Mouse (Mus musculus) cerebellum, postnatal 10 days (tissue): Measurements from ENCODE around the gene Tmem230.
"Not testable (repeated sequence)": the region's sequence is repeated elsewhere in the genome, so short reads cannot be mapped to it uniquely, and the experiment has no call there.

Source experiments
- DNase-seq, 2 experiments: peaks; one replicate each; pipeline ENCODE4 v3.0.0; 2021; ENCODE audit warnings: mixed read lengths in 2 of 2

The Tmem230 gene

DNA sequence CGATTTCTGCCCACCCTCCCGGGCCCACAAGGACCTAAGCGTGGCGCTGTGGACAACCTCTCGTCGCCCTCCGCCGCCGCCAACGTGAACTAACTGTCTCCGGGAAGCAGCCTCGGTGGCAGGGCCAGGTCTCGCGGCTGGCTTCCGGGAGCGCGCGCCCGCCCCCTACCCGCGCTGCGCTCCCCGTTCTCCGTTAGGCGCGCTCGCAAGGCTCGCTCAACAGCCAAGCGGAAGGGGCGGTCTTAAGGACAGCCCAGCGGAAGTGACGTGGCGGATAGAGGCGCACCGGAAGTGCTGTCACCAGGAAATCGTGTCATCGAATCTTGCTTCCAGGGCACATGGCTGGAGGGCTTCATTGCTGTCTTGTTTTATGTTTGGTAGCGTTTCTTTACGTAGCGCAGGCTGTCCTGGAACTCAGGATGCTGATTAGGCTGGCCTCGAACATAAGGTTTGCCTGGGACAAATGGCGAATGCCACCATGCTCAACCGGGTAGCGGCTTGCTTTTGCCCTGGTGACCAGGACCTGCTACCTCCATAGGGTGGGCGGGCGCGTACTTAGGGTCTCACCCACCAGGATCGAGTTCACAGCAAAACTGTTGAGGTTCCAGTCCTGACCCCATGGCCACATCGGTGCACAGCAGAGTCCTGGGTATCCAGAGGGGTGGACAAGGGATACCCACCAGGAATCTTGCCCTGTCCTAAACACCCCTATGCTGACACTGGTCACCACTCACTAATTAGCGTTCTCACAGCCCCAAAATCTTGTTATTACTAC lies at the start of gene Tmem230:
Tmem230 (minus strand) TSS at position 269 of the 775 bp plus-strand sequence.
- peak; percentile 97 to 98 for DNase-seq

DNA sequence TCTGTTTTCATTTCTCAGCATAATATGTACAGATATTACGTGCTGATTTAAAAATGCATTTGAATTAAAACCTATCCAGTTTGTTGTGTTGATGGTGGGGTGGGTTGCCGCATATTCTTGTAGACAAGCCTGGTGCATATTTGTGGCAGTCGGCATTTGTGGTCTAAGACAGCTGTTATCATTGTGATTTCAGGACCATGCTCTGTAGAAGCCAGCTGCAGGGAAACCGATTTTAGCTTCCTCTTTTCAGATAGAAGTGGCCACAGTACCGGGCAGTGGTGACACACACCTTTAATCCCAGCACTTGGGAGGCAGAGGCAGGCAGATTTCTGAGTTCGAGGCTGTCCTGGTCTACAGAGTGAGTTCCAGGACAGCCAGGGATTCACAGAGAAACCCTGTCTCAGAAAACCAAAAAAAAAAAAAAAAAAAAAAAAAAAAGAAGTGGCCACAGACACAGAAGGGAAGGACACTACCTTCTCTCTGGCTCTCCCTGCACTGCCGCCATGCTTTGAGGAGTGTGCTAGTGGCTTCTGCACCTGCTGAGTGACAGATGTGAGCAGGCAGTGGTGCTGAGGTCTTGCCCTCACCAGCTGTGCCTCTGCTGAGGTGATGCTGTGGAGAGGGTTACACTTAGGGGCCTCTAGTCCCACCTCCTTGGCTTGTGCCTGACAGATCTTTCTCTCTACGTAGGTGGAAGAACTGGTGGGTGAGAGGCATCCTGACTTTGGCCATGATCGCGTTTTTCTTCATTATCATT lies 46.3 kb upstream of the Tmem230 start:
- no peak for DNase-seq

DNA sequence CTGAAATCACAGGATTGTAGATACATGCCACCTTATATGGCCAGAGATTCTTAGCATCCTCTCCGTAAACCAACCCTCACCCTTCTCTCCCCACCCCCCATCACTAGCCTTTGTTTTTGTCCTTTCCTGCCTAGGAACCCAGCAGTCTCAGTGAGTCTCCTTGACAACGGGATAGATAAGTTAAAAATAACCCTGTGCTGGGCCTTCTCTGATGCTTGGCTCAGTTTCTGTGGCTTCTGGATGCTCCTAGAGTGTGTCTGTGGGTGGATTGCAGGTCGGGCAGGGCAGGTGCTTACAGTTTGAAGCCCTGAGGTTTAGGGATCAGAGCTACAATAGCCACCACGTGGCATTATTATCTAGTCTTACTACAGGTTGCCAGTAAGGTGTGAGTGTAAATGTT lies 44.5 kb upstream of the Tmem230 start:
- peak; percentile 58 for DNase-seq

DNA sequence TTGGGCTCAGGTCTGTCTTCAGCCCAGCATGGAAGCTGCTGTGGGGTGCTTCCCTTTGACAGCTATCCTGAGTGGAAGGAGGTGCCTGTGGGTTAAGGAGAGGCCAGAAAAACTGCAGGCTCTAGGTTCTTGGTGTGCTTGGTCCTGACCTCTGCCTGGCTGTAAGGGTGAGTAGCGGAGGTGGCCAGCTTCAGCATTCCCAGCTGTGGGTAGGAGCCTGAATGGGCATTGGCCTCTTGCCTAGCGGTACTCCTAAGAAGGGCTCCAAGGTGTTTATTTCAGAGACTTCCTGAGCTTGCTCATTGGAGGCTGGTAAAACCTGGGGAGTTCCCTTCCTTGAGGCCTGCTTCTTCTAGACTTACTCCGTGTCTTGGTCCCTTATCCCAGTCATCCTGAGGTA lies 43.7 kb upstream of the Tmem230 start:
- DNase-seq: peak in 1 of 2 experiments; percentile 37

DNA sequence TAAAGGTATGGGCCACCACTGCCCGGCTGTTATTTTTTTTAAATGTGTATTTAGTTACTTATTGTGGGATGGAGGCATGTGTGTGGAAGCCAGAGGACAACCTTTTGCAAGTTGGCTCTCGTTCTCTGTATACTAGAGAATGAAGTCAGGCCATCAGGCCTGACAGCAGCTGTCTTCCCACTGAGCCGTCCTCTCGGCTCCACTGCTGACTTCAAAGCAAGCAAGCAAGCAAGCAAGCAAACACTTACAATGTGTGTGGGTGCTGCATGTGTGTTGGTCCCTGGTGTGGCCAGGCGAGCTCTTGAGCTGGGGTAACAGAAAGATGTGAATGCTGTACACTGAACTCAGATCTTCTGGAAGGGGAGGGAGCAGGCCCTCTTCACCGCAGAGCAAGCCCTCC lies 43.2 kb upstream of the Tmem230 start:
- no peak for DNase-seq

DNA sequence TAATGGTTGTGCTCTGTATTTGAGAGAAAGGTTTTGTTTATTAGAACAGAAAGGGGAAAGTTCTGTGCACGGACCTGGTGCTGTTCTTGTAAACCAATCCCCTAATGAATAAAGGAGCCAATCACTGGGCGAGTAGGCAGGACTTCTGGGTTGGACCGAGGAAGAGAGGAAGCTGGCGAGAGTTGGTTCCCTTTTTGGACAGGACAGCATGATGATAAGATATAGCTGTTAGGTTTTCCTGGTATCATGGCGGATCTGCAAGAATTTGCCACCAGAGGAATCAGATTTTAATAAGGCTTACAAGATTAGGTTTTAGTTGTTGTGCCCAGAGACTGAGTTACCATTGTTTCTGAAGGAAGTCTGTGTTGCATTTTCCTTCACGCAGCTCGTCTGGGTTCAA lies 41.6 kb upstream of the Tmem230 start:
- DNase-seq: not testable (repeated sequence)

DNA sequence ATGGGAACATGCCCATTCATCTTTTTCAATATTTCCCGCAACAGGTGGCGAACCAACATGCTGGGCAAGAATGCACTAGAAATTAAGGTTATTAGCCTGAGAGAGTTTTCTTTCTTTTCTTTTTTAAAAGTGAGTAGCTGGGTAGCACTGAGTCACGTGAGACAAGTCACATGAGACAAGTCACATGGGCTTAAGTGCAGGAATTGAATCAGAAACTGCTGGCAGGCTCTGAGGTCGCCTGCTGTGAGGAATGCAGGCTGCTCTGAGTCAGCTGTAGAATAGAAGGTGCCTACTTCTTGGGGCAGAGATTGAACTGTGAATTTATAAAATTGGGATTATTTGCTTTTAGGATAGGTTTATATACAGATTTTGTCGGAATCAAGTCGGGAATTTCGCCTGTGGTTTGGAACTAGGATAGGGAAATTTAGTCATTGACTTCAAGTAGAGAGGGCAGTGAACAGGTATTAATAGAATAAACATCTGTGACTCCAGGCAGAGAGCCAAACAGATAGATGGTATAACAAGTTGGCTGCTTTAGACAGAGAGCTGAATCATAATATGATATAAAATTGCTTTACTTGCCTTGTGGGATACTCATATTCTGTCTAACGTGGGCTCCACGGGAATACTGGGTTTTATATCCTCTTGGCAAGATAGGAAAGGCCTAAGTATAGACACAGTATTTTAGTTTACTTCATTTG lies 38.9 kb upstream of the Tmem230 start:
- peak; percentile 75 to 81 for DNase-seq

DNA sequence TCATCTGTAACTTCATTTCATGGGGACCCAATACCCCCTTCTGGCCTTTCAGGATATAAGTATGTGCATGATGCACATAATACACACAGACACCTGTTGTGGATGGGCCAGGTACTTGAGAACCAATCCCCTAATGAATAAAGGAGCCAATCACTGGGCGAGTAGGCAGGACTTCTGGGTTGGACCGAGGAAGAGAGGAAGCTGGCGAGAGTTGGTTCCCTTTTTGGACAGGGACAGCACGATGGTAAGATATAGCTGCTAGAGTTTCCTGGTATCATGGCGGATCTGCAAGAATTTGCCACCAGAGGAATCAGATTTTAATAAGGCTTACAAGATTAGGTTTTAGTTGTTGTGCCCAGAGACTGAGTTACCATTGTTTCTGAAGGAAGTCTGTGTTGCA lies 38.1 kb upstream of the Tmem230 start:
- DNase-seq: not testable (repeated sequence)

DNA sequence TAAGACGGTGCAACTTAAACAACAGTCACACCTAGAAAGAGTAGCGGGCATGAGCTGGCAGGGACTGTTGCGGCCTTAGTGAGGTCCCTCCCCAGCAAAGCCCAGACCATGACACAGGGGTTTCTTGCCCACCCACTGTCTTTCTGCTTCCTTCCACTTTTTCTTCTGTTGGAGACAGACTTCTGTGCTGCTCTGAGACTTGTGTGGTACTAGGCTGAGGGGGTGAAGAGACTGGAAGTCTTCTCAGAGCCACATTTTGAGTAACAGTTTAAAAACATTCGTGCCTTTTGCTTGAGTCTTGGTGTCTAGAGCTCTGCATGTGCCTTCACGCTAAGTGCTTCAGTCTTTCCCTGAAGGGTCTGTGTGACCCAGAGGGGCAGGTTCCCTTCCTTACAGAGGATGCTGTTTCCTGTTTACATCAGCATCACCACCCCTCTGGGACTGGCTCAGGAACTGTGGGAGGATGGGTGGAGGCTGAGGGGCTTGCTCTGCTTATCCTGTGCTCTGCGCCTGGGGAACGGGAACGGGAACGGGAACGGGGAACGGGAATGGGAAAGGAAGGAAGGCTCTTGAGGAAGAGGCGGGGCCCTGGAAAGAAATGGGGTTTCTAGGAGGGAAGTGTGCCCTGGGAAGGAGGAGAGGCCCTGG lies 37.0 kb upstream of the Tmem230 start:
- DNase-seq: no peak

DNA sequence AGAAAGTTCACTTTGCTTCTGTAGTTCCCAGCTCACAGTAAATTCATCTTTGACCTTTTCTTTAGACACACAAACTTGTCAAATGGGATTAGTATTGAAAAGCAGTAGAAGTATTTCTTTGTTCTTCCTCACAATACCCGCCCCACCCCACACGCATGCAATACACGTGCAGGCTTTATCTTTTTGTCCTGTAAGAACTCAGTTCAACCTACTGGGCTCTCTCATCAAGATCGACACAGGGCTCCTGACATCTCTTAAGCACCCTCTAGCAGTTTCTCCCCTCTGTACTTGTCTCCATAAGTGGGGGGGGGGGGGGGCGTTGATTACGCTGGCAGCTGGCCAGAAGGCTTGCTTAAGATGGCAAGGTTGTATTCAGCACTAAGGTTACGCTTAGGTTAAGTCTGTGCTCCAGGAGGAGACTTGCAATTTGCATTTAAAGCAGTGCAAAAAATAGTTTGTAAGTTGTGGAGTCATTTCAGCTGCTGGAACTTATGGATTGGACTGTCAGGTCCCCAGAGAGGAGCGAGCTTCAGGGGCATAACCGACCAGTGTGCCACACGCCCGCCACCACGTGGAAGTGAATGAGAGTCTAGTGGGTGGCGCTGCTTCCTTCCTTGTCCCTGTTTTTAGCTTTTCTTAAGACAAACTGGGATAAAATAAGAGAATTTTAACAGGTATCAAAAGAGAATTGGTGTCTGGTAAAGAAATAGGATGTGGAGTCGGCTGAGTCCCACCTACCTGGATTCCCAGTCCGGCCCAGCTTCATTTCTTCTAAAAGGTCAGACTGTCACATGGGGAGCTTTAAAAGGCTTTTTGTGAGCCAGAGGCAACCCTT lies 35.8 kb upstream of the Tmem230 start:
- no peak for DNase-seq

DNA sequence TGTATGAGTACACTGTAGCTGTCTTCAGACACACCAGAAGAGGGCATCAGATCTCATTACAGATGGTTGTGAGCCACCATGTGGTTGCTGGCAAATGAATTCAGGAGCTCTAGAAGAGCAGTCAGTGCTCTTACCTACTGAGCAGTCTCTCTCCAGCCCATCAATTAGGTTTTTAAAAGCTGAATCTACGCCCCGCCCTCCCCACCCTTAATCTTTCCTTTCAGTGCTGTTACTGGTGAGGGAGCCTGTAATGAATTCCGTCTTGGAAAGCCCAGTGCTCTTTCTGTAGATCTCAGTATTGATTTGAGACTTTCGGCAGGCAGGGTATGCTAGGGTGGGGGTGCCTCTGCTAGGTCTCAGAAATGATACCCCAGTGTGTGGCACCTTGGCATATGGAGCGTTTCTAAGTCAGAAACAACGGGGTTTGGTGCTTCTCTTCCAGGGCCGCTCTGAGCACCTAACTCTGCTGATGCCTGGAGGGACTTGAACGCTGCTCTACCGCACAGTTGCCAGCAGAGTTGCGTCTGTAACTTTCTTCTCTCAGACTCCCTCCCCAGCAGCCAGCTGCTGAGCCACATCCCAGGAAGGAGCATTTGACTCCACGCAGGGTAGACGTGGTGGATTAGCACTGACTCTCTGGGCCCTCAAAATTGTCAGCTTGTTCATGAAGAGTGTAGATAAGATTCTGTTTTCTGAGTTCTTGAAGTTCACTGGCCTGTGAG lies 35.0 kb upstream of the Tmem230 start:
- no peak for DNase-seq

DNA sequence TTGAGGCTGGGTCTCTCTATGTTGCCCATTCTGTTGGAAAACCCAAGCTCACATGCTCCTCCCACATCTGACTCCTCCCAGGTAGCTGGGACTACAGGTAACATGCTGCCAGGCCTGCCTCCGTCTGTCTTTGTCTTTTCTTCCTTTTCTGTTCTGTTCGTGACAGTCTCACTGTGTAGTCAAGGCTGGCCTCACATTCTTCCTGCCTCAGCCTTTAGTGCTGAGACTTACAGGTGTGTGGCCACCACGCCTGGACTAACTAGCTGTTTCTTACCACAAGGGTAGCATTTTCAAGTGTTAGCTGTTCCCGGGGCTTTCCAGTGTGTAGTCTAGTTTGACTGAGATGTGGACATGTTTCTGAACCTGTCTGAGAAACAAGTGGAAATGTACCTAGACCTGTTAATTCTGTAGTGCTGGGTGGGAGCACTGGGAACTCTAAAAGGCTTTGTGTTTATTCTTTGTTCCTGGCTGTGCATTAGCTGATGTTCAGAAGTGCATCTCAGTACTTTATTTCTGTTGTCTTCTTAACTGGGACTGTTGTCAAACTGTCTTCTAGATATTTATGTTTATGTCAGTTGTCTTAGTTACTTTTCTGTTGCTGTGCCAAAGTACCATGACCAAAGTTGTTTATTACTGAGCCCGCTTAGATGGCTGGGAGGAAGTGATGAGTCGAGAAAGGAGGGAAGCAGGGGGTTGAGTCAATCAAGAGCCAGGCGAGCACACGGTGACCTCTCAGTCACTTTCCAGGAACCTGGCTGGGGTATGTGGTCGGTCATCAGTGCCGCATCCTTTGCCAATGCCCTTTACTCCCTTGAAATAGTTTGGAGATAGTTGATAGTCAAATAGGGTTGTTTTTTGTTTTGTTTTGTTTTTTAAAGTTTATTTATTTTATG lies 34.2 kb upstream of the Tmem230 start:
- no peak for DNase-seq

DNA sequence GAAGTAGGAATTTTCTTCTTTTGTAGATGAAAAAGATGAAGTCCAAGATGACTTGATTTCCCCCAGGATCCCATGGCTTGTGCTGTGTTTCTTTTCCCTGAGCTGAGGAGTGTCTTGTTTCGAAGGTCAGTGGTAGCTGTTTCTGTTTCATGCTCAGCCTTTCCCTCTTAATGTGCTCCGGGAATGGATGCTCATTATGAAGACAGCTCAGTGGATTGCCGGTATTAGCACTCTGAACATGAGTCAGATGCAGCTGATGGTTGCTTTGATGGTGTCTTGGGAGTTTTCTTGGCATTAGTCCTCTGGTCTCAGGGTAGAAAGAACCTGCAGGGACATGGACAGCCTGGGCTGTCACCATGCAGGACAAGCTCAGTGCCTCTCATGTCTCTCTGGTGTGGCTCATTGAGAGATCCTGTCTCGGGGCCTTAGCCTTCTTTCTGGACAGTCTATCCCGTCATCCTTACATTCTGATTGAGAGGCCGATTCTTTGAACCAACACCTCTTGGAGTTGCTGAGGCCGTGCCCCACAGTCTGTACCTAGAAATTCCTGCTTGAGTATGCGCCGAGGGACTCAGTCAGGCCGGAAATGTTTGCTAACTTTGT lies 33.0 kb upstream of the Tmem230 start:
- DNase-seq: no peak

DNA sequence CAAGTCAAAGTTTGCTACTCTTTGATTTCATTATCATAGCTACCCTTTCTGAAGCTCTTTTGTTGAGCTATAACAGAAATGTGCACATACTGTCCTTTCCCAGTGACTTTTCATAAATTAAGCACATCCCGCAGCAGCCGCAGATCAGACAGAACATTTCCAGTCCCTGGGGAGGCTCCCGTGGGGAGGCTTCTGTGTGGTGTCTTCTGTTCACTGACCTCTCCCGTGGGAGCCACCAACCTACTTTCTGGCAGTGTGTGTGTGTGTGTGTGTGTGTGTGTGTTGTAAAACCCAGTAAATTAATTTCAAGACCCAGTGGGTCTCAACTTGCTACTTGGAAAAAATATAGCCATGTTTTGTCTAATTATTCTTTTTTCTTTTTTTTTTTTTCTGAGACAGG lies 32.4 kb upstream of the Tmem230 start:
- DNase-seq: peak in 1 of 2 experiments; percentile 42

DNA sequence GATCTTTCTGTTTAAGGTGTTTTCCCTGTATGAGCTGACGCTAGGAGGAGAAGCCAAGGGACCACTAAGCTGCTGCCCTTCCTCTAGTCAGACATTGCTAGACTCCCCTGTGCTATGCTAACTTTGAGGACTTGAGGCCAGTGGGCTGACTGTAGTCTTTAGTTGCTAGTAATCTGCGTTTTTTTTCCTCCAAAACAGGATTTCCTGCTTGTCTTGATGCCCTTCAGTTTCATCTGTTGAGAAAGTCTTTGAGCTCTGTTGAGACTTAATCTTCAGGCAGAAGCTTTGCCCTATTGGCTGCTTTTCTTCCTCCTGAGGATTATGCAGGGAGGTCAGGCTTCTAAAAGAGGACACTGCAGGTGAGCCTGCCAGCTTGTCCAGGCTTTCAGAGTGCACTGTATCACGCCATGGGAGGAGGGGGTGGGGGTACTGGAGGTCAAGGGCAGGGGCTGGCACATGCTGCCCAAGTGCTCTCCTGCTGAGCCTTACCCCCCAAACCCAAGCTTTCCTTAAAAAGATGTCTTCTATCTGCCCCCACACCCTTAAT lies 31.8 kb upstream of the Tmem230 start:
- no peak for DNase-seq

DNA sequence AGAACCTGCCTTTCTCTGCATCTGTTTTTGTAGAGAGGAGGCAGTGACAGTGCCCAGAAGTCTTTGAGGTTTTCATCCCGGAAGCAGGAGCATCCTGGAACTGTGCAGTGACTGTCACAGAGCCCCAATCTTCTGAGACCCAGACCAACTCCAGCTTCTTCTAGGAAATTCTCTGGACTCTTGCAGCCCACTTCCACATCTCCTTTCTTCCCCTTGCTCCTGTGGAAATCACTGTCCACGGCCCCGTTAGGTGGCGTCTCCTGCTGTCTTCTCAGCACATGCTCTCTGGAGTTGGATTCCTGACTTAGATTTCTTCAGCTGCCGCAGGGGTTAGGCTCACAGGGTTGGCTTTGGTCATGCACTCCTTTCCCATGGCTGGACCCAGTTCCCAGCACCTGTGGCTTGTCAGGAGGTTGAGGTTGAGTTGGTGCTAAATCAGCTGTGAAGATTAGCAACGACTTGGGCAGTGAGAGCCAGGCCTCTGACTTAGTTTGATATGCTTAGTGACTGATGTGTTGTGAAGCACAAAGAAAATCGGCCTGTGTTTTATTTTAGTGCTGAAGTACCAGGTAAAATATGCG lies 30.8 kb upstream of the Tmem230 start:
- no peak for DNase-seq

DNA sequence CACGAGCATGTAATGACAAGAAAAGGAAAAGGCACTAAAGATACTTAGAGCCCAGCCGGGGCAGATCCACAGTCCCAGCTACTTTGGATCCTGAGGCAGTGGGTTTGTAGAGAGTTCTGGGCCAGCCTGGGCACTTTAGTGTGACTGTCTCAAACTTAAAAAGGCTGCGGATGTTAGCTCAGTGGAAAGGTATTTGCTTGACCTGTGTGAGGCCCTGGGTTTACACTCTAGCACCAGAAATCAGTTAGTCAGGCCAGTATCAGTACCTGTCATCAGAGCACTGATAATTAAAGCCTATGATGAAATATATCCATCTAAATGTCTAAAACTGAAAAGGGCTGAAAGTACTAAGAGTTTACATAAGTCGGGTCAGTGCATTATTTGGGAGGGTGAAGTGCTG lies 28.6 kb upstream of the Tmem230 start:
- DNase-seq: no peak

DNA sequence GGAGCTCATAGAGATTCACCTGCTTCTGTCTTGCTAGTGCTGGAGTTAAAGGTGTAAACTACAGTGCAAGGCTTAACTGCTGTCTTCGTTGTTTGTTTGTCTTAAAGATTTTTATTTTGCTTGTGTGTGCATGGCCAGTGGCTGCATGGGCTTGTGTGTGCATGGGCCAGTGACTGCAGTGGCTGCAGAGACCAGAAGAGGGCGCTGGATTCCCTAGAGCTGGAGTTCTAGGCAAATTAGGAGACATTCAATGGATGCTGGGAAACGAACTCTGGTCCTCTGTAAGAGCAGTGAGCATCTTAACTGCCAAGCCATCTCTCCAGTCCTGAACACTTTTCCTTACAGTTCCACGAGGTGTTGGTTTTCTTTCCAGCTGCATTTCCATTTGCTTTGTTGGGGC lies 27.9 kb upstream of the Tmem230 start:
- DNase-seq: no peak

DNA sequence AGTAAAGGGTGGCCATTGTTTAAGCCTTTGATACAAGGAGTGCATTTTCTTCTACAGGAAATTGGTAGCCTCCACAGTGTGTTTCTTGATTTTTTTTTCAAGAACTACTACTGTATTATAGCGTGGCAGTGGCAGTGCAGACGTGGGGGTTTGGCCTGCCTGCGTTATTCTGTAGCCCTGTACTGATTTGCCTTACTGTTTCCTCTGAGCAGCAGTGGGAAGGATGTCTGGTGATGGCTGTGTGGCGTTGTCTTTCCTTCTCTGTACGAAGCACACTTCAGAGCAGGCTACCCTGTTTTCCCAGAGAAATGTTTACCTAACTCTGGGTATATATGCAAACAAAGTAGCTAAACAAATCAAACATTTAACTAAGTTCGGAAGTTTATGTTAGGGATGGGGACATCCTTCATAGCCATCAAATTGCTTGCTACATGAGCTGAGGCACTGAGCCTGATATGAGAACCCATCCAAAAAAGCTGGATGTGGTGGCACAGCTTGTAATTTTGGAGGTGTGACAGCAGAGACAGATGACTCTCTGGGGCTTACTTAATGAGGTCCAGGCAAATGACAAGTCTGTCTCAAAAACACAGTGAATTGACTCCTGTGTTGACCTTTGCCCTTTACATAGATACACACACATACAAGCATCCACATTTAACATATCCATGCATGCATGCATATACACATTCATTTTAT lies 25.2 kb upstream of the Tmem230 start:
- no peak for DNase-seq
